Mouse (Mus musculus) adrenal gland, postnatal 4 days (tissue): ENCODE measurements around the gene Hvcn1. TPM values are rescaled to one million over a fixed set of nuclear protein-coding genes. Genes with fewer than 3 reads are reported as not detected.

Experiments
- DNase-seq, 2 experiments: peaks; one replicate each; pipeline ENCODE4 v3.0.0; 2021 to 2022; ENCODE audit warnings: low spot score in 2 of 2, mixed read lengths in 2 of 2
- total RNA-seq, 2 experiments: library from RNA; stranded (reverse); gene quantifications; 2 replicates each; pipeline ENCODE4 v1.2.3; 2021

Gene Hvcn1
- total RNA-seq, 2 experiments from 2014 or later, result 4.1 to 5.8 TPM

DNA sequence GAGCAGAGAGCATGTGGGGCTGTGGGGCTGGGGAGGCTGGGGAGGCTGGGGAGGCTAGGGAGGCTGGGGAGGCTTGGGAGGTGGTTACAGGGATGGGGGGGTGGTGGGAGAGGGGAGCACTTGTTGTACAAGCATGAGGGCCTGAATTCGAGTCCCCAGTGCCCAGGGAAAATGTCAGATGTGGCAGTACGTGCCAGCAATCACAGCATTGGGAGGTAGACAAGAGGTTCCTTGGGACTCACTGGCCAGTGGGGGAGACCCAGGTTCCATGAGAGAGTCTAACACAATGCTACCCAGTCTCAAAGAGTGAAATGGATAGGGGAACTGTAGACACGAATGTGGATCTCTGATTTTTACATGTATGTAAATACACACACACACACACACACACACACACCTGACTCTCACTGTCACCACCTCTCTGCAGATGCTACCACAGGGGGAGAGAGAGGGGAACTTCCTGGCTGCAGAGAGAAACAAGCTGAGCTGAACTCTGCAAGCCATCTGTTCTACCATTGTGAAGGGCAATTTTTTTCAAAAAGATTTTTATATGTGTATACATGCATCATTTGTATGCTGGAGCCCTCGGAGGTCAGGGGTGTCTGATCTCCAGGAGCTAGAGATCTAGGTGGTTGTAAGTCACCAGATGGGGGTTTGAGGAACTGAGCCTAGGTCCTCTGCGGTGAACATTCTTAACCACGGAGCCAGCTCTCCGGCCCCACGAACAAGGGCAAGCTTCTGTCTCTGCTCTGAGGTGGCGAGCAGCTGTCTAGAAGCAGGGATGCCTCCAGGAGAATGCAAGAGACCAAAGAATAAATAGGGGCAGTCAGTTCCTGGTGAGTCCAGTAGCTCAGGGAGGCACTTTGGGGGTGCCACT lies 28.0 kb downstream of the Hvcn1 start:
- DNase-seq, result no peak

- no peak for DNase-seq
These were observed 28.7 kb downstream of the Hvcn1 start for GRCm38 (mm10) chr5:122235196-122235836.

DNA sequence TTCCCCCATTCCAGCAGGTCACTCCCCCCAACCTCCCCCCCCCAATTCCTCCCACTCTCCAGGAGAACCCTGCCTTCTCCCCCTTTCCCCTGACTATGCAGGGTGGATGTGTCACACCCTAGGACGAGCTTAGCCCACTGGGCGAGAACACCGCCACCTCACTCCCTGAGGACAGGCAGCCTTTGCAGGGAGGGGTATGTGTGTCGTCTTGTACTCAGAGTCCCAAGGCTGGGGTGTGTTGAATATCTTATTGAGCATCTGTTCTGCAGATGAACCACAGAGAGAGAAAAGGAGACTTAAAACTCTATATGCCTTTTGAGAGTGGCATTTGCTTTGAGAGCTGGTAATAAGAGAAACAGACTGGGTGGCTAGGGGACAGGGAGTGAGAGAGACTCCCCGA lies 30.6 kb downstream of the Hvcn1 start:
- no peak for DNase-seq

GRCm38 (mm10) chr5:122239618-122240017 lies 33.0 kb downstream of the Hvcn1 start:
- no peak for DNase-seq

GRCm38 (mm10) chr5:122240521-122240920 lies 33.9 kb downstream of the Hvcn1 start:
- no peak for DNase-seq

- no peak for DNase-seq
These were observed 34.4 kb downstream of the Hvcn1 start for GRCm38 (mm10) chr5:122240989-122241388.

DNA sequence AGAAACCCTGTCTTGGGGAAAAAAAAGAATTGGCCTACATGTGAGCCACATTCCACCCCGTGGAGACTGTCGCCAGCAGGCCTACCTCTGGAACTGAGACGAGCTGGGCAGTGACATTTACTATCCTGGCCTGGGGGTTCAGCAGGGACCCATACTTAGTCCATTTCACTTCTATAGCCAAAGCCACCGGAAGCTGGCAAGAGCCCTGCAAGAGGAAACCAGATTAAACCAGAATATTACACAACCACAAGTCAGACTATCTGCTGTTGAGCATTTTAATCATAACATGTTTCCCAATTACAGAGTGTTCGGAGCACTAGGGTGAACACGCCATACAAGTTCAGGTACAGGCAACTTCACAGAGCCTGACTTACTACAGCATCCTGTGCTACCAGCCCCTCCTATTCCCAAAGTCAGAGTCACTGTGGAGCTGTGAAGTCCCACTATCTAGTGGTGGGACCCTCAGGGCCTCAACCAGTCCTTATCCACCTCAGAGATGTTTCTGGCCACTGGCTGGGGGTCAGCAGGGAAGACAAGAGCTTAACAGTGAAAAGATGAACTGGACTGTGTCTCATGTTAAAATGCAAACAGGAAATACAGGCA lies 36.0 kb downstream of the Hvcn1 start:
- no peak for DNase-seq

- DNase-seq, result no peak
These were observed 37.3 kb downstream of the Hvcn1 start for GRCm38 (mm10) chr5:122243781-122244523.

DNA sequence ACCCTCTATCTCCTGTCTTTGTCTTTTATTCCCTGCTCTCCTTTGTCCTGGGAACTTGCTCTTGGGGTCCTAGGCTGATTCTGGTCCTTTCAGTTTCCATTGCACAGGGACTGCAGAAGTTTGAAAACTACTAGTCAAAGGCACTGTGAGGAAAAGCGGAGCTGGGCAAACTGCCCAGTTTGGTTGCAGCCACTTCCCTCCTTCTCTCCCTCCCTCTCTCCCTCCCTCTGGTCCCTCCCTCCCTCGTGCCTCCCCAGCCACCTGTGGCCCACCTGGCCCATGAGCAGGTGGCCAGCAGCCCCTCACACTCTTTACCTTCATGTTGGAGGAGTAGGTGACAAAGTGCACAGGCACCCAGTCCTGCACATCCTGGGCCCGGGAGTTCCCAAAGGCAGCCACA lies 38.6 kb downstream of the Hvcn1 start:
- DNase-seq, result no peak

- DNase-seq, result no peak
These were observed 40.1 kb downstream of the Hvcn1 start for GRCm38 (mm10) chr5:122246547-122247167.

DNA sequence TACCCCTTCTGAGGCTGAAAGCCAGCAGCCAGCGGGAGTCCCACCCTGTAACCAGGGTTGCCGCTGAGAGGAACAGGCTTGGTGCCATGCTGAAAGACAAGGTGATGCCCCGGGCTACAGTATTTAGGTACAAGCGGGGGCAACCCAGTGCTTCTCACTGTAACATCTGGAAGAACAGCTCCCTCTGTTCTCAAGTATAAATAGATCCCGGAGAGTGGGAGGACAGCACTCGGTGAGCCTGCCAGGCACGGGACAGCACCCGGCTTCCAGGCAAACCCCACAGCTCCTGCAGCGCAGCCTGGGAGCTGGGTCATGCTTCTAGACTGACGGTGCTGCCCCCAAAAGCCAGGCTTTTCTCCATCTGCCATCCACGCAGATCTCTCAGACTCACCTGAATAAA lies 40.9 kb downstream of the Hvcn1 start:
- no peak for DNase-seq

GRCm38 (mm10) chr5:122247934-122248333 lies 41.3 kb downstream of the Hvcn1 start:
- no peak for DNase-seq

DNA sequence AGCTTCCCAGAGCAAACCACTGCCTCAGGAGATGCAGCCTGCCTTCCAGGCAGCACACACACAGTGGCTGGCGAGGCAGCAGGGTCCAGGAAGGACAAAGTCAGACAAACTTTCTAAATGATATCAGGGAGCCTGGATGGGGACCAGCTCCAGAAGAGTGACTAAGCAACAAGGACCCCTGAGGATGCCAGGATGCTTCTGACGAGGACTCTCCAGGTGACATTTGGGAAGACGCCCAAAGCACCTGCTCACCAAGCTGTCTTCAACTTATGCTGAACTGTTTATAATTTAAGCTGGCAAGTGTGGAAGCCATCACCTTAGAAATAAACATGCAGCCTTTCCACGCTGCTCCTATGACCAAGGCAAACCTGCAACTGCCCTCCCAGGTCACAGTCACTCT lies 42.7 kb downstream of the Hvcn1 start:
- no peak for DNase-seq

- DNase-seq, result no peak
These were observed 45.4 kb downstream of the Hvcn1 start for GRCm38 (mm10) chr5:122251895-122252606.

DNA sequence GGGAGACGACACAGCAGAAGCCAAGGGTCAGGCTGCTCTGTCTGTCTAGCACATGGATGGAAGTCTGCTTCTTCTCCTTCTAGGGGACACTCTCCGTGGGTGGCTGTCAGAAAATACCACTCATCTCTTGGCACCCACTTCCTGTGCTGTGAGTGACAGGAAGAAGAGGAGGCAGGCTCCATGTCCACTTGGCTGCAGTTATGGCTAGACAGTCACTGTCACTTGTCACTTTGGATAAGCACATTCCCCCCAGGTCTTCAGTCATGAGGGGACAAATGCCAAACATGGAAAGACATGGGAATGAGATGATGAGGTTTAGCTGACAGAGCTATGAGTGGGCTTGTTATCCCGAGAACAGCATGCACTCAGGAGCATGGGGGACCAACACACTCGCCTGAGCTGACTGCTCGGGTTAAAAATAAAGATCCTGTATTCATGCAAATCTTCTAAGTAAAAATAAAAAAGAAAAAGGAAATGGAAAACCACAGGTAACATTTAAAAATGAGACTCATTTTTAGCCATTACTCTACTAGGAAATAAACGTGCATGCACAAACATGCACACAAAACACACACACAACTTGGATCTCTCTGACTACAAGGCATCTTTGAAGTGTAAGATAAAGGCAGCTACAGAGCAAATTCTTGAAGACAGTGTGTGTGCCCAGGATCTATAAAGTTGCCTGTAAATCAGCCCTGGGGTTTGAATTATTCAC lies 51.6 kb downstream of the Hvcn1 start:
- no peak for DNase-seq

DNA sequence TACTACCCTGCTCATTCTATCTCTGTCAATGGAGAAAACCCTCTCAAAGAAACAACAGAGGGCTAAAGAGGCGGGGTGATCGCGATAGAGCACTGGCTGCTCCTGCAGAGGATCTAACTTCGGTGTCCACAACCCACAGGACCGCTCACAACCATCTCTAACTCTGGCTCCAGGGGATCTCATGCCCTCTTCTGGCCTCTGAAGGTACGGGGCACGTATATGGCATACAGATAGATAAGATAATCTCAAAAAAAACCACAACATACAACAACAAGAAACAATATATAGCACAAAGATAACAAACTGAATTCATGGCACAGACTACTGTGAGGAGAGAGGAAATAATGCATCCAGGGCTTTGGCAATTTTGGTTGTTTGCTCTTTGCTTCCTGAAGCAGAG lies 55.5 kb downstream of the Hvcn1 start:
- no peak for DNase-seq

DNA sequence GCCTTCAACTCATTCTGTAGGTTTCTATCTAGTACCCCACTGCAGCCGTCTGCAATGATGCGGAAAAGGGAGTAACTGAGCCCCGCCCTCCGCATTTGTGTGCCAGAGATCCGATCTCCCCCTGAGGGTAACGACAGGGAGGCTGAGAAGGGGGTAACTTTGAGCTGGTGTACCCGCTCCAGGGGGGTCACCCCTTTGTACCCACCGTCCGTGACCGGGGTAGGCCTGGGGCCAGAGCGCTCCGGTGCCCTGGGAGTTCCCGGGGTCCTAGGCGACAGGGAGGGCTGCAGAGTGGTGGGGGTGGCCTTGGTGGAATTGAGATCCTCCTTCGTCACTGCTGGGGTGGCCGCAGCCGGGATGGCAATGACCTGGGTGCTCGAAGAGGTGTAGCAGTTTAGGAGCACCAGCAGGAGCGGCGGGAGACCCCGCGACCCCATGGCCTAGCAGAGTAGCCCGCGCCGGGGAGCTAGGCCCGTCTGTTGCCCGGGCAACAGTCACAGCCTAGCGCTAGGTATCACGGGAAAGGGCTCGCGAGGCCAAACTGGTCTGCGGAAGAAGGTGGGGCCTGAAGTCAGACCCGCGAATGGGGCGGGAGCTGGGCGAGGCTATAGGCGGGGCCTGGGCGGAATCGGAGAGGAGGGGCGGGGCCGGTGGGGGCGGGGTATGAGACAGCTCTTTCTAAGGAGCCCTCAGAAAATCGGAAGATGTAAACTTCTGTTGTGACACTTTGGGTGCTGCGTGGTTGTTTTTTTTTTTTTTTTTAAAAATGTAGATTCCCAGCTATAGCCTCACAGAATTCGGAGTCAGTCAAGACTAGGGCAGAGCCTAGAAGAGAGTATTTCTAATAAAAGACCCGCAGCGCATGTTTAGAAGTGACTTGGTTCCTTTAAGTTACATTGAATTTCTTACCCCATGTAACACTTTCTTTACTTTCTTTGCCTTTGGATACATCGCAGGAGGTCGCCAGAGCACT lies 57.6 kb downstream of the Hvcn1 start, which contains the start of gene Tctn1:
Gene Tctn1, minus strand, starts transcription at position 528 of the 973 bp plus-strand sequence.
- peak; percentile 58 to 84 for DNase-seq

DNA sequence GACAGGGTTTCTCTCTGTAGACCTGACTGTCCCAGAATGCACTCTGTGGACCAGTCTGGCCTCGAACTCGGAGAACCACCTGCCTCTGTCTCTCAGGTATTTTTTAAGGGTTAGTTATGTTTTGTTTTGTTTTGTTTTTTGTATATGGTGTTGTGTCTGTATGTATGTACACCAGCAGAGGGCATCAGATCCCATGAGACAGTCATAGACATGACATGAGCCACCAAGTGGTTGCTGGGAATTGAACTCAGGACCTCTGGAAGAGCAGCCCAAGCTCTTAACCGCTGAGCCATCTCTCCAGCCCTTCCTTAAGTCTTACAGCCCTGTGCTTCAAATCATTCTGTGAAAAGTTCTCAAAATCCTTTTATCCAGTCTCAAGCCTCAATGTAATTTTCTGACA lies 58.6 kb downstream of the Hvcn1 start:
- no peak for DNase-seq
